Mouse (Mus musculus): Measurements from ENCODE around the gene Ncam2.

Ncam2 gene

DNA sequence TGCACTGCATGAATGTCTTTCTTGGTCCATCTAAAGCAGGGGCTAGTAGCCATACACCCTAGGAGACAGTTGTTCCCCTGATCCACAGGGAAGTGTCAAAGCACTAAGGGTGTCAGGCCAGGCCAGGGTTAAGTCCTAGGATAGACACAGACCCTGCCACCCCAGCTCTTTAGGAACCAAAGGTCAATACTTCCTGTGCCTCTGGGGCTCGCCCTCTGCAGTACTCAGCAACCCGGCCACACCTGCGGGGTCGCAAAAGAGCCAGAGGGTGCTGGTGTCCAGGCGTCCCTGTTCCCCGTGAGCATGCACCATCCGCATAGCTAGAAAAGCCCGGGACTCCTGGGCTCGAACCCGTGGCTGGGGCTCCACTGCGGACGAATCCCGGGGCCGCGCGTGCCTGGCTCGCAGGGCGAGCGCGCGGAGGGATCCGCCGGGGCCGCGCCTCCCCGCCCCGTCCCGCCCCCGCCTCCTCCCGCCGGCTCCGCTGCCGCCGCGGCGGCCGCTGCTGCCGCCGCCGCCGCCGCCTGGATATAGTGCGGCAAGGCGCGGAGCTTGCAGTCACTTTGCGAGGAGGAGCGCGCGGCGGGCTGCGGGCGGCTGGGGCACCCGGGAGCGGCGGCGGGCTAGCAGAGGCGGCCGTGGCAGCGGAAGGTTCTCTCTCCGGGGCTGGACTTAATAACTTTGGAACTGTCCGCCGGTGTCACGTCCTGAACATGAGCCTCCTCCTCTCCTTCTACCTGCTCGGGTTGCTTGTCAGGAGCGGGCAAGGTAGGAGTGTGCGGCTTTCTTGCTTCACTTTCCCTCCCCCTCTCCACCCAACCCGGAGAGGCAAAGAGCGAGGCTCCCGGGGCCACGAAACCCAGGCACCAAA, at the start of gene Ncam2:
Ncam2 (plus strand) TSS at position 497 of the 871 bp plus-strand sequence.
- DNase-seq (ENCODE audit: low spot score in 2 of 2): peak; percentile 23 to 42

DNA sequence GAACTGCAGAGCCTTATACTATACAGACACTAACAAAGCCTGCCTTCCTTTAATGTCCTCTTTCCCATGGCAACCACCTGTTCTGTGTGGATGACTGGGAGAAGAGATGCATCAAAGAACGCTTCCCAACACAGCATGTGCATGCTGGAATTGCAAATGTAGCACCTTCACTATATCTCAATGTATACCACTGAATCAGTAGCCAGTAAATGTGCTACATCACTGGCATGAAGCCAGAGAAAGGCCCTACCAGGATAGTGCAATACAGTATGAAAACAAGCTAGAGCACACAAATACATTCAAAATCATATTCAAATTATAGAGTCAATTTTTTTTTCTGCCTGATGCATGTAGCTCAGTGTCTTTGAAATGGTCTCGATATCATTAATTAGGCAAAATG, 29.7 kb upstream of the Ncam2 start:
- no peak for DNase-seq (ENCODE audit: low spot score in 2 of 2)

DNA sequence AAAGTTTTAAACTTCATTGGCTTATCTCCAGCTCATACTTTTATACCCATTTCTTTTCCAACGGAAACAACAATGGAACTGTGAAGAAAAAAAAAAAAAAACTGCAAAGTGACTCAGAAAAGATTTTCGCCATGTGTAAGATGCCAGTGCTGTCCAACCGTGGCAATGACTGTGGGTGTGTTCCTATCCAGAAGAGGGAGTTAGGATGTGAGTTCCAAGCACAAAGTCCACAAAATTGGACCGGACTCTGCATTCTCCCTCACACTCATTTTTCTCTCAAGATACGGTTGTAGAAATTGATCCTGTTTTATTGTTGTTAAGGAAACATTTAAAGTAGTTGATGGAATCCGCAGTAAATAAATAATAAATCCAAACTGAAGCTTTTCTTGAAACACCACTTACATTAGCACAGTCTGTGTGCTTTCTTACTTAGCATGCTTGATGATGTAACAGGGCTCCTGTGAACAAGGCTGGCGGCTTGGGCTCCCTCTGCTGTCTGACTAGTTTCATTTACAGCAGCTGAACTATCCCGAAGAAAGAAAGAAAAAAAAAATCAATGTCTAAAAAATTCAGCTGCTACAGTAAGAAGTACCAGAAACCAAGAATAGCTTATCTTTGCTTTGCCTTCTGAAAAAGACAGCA, 25.1 kb upstream of the Ncam2 start:
- peak in 1 of 2 experiments; percentile 24 for DNase-seq (ENCODE audit: low spot score in 2 of 2)

DNA sequence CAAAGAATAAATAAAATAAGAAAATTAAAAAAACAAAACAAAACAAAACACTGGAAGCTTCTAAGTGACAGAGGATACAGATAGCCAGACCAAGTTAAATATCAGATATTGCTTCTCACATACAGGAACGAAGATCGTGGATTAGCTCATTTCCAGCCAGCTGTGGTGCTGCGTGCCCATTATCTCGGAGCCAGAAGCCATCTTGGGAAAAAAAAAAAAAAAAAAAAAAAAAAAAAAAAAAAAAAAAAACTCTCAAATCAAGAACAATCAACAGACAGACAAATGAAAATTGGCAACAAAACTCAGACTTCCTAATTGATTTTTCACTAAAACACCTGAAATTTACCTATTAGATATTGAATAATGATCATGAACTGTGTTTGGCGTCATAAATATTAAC, 20.7 kb upstream of the Ncam2 start:
- DNase-seq (ENCODE audit: low spot score in 2 of 2): no peak

DNA sequence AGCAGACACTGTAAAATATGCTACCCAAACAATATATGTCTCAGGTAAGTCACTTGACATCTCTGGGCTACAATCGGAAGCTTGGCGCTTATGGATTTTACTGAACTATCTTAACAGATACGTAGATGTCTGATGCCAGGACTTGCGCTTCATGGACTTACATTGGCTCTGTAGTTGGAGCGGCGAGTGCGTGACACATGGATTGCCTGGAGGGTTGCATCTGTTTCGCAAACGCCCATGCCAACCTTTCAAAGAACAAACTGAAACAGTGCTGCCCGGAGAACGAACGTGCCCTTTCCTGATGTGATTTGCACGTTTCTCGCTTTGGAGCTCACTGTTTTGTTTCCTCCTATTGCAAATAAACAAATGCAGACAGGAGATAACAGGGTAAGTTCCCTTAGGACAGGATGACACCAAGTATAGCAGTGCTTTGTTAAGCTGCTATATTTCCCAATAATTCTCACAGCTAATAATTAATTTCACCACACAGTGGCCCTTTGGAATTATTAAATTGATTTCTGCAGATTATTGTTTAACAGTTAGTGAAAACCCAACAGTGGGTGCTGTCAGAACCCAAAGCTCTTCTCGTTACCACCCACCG, 12.8 kb upstream of the Ncam2 start:
- DNase-seq (ENCODE audit: low spot score in 2 of 2): no peak

DNA sequence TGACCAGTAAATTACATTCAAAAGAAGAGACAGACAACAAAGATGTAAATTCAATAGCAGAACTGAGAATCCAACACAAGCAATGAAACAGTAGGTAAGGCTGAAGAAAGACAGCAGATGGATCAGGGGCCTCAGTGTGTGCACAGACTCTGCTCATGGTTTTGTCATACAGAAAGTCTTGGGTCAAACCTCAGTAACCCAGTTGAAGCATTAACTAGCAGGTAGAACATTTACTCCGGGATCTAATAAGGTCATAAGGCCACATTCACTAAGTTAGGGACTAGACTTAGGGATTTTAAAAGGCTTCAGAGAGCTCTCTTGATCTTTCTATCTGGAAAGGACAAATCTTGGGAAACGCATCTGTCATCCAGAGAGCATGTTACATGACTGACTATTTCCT, 8.9 kb upstream of the Ncam2 start:
- DNase-seq (ENCODE audit: low spot score in 2 of 2): no peak

DNA sequence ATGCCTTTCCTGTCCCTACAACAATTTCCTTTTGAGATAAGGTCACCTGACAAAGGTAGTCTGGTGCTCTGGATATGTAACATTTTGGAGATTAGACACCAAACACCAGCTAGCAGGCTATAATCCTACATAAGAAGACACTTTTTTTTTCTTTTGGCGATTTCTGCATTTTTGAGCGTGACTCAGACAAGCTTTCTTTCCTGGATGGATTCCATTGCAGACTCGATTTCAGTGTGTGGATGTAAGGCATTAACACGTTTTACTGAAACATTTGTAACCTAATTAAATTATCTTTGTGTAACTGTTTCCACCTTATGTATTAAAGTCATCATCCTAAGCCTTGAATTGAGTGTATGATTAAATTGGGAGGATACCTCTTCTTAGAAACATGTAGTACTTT, 7.9 kb upstream of the Ncam2 start:
- no peak for DNase-seq (ENCODE audit: low spot score in 2 of 2)

DNA sequence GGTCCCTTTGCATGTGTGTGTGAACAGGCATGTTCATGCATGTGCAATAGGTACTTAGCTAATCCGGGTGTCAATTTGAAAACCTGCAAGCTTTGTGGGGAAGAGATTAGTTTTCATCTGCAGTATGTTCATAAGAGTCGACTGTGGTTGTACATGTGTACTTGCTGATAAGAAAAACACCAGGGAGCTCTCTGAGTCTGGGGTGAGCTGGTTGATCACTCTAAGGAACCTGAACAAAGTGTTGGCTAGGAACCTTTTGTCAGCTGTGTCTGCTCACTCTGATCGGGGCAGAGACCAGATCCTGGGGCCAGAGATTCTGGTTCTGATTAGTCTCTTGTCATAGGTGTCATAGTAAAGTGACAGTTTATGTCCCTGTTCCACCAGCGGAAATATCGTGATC, 1.0 kb upstream of the Ncam2 start:
- no peak for DNase-seq (ENCODE audit: low spot score in 2 of 2)

DNA sequence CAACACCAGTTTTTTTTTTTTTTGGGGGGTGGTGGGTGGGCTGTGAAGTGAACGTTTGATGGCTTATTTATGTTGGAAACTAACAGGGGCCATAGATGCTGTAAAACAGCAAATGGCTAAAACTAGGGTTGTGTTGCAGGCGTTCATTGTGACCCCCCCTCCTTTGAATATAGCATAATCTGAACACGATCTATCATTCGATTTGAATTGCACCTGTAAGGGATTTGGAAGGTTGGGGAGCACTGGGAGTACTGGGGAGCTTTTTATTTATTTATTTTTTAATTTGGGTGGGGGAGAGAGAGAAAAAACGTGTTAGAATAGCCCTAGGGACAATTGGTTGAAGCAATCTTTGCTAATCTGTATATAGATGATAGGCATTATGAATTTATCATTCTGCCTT, 974 bp downstream of the Ncam2 start:
- no peak for DNase-seq (ENCODE audit: low spot score in 2 of 2)

DNA sequence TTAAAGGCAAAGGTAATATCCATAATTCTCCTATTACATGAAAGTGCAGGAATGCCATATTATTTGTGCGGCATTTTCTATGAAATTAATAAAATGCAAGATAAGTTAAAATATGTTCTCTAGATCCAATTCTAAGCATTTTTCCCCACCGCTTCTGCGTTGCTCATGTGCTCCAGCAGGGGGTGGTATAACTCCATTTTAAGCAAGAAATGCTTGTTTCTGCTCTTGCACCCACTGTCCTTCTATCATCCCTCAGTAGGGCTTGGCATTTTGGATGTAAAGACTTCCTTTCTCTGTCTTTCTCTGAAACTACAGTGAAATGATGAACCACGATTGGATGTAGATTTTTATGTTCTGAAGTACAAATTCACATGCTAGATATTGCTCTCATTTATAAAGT, 1.5 kb downstream of the Ncam2 start:
- DNase-seq (ENCODE audit: low spot score in 2 of 2): peak in 1 of 2 experiments; percentile 4

DNA sequence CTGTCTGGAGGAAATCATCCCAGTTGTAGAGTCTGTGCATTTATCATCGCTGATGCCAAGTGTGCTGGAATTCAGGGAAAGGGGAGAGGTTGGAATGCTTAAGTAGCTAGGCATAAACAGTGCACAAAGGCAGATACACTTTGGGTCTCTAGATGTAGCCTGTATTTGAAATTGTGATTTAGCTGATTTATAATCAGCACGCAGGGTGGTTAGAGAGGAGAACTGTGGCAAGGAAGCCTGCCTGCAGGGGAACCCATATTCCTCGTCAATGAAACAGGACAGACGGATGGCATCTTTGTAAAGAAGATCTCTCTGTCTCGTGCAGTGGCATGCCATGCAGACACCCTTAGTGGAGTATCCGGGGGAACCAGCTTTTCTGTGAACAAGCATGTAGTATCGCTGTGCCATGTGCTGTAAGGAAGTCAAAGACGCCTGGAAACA, 2.2 kb downstream of the Ncam2 start:
- no peak for DNase-seq (ENCODE audit: low spot score in 2 of 2)

DNA sequence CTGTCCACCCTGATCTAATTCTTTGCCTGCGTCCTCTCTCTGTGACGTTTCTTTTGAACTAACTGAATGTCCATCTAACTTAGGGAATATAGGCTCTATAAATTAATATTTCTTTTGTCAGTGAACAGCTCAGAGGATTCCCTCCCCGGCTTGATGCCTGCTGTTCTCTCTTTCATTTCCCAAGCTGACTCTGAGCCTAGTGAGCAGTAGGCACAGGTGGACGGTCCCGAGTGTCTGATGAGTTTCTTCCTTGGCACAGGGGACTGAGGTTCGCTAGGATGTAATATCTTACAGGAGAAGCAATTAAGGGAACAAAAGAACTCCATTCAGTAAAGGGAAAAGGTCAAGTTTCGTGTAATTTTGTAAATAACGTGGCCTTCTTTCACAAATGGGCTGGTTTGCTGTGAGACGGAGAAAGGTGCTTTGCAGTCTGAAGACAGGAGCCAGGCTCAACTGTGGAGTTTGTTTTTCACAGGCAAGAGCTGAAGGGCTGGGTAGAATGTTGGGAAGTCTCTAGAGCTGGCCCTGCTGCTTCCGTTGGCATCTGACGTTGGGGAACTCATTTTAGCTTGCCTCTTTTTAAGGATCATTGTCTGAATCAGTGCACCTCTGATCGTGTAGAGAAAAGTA, 4.0 kb downstream of the Ncam2 start:
- DNase-seq (ENCODE audit: low spot score in 2 of 2): no peak

DNA sequence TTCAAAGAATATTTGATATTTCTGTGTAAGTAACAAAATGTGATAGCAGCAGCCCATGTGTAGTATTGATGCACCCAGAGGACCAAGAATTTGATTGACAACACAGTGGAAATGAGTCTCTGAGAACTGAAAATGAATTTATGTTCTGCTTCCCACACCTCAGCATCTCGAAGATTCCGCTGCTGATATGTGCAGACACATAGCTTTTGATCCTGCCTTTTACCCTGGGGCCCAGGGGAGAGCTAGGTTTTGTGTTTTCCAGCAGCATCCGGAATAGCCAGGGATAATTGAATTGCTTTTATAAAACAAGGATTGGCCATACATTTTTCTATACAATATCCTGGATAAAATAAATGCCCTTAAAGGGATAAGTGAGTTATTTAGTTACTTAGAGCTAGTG, 20.7 kb downstream of the Ncam2 start:
- no peak for DNase-seq (ENCODE audit: low spot score in 2 of 2)

DNA sequence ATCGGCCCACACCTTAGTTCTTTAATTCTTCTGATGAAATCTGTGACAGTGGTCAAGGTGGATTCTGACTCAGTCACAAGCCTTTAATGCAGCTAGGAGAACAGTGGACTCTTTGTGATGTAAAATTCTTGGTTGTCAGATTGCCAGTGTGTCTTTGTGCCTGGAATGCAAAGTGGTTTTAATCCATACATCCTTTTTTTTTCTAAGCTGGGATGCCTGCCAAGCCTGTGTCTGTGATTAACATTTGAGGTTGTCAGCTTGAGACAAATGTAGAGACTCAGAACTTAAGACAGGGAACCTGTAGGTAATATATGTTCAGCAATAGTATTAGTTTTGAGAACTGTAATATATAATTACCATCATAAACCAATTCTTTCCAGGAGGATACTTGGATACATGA, 23.3 kb downstream of the Ncam2 start:
- no peak for DNase-seq (ENCODE audit: low spot score in 2 of 2)

DNA sequence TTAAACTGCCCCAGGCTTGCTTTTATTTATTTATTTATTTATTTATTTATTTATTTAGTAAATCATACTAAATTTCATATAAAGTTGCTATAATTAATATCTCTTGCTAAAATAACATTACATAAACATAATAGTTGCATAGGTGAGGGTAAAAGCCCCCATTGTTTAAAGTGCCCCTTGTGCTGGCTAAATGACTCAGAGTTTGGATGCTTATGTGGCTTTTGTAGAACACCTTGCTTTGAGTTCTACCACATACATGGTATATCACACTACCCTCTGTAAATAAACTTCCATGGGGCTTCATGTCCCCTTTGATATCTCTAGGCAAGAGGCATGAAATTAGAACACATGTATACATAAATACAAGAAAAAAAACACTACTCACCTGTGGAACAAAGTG, 23.8 kb downstream of the Ncam2 start:
- no peak for DNase-seq (ENCODE audit: low spot score in 2 of 2)

DNA sequence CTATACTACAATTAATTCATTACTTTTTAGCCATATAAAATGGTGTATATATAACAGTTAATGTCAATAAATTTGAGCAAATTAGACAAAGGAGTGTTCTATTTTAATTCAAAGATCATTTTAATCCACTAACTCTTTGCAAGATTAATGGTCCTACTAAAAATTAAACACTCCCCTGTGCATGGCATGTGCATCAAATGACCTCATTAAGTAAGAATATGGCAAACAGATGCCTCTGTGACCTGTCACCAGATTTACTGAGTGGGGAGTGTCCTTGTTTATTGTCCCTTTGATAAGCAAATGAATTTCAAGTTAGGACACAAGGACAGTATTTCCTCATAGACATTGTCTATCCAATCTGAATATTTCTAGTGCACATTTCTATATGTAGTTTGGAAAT, 54.4 kb downstream of the Ncam2 start:
- no peak for DNase-seq (ENCODE audit: low spot score in 2 of 2)

DNA sequence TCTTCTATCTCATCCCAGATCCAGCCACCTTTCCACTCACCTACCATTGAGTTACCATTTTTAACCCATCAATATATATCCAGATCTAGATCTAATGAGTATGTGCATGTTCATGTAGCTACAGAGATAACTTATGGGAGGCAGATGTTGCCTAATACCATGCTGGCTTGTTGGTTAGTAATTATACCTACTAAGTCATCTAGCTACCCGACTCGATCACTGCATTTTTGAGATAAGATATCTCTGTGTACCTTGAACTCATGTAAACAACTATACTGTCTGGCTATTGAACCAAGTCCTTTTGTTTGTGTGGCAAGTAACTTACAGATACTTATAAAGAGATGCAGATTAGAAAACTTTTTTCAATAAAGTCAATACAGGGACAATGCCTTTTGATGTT, 59.9 kb downstream of the Ncam2 start:
- DNase-seq (ENCODE audit: low spot score in 2 of 2): no peak

DNA sequence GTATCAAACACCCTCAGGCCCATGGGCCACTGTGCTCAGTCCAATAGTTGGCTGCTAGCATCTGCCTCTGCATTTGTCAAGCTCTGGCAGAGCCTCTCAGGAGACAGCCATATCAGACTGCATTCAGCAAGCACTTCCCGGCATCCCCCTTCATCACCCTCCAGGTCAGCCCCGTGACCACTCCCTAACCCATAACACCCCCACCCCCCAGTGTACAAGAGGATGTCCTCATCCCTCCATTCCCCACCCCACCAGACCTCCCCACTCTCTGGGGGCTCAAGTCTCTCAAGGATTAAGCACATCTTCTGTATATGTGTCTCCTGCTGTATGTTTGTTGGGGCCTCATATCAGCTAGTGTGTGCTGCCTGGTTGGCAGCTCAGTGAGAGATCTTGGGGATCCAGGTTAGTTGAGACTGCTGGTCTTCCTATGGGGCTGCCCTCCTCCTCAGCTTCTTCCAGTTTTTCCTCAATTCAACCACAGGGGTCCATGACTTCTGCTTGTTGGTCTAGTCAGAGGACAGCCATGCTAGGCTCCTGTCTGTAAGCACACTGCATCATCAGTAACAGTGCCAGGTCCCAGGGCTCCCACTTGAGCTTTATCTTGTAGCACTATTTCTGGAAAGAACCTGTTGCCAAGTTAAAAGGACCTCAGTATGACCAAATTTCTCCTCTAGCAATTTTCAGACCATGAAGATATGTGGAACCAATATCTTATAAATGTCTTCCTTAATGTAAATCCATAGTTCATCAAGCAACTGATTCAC, 73.3 kb downstream of the Ncam2 start:
- DNase-seq (ENCODE audit: low spot score in 2 of 2): no peak

DNA sequence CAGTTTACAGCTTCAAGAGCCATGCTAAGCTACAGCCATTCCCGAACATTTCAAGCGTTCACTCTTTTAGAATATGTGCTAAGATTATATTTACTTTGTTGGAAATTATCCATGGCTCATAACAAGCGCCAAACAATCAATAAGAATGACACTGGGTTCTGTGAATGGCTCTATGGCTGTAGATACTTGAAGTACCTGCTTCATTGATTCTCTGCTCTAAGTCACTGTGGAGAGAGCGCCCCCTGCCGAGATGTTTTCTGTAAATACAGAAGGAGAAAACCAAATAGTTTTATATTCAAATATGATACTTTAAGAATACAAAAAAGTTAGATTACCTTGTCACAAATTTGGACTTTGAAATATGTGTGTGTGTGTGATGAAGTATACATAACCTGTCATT, 83.7 kb downstream of the Ncam2 start:
- peak in 1 of 2 experiments; percentile 11 for DNase-seq (ENCODE audit: low spot score in 2 of 2)

DNA sequence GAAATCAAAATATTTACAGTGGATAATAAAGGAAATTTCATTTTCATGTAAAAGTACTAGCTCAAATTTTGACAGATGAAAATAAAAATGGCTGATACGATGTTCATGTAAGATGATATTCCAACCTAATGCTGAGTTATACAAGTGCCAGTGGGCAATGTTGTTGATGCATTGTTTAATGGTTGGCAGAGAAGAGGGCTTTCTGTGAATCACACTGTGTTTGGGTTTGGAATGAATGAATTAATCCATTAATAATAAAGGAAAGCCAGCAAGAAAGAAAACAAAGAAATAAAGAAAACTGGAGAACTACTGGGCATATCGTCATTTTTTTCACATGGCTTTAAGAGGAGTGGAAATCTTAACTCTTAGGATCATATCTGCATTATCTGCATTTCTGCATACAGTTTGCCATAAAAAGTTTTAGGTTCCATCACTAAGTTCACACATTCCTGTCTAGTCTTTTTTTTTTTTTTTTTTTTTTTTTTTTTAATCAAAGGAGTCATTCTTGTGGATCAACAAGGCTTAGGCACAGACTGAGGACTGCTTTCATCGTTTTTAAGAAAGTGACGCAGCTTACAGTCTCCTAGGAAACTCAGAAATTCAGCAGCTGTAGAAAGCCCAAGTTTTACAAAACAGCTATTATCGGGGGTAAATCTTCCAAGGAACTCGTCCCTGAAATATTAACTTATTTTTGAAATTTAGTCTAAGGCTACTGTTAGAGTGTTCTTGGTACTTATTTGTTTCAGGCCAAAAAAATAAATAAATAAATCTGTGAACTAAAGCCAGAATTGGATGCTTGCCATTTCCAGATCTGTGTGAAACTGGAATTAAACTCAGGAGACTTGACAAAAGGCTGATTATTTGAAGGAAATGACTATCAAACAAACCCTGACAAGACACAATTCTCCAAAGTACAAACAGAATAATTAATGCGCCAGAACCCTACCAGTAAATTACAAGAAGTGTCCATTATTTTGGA, 84.7 kb downstream of the Ncam2 start:
- no peak for DNase-seq (ENCODE audit: low spot score in 2 of 2)

All from urinary bladder, postnatal 36 days (tissue).